Mouse (Mus musculus) CH12.LX (cell line): ENCODE data around the gene Vmn1r191. TPM values are rescaled to one million over a fixed set of nuclear protein-coding genes. Genes with fewer than 3 reads are reported as not detected.
"Not testable (repeated sequence)": the region's sequence is repeated elsewhere in the genome, so short reads cannot be mapped to it uniquely, and the experiment has no call there.

ENCODE experiments used
- DNase-seq: peaks from one replicate; pipeline ENCODE4 v3.0.0-alpha.2; 2013; ENCODE audit errors: extremely low read depth
- H3K27ac ChIP-seq: 2 replicates; pipeline ENCODE4 v1.5.1; 2012; ENCODE audit warnings: low read depth, mild to moderate bottlenecking, control low read depth, moderate library complexity; ENCODE audit not compliant: insufficient read depth
- H3K27me3 ChIP-seq: replicated peaks from 2 replicates; pipeline ENCODE3; 2012; ENCODE audit warnings: inconsistent platforms
- H3K36me3 ChIP-seq, 2 experiments: replicated peaks in 1 of 2; 2 replicates each; pipeline versions ENCODE3 to v1.6.1; 2012; ENCODE audit warnings: inconsistent platforms in 1 of 2, low read length in 1 of 2, mild to moderate bottlenecking in 1 of 2, mixed read lengths in 1 of 2, moderate library complexity in 1 of 2; ENCODE audit not compliant: control insufficient read depth in 1 of 2, insufficient read depth in 1 of 2
- H3K4me1 ChIP-seq, 2 experiments: 2 replicates each; pipeline ENCODE4 v1.6.1; 2012; ENCODE audit warnings: inconsistent platforms in 1 of 2, moderate library complexity in 1 of 2; ENCODE audit not compliant: insufficient read depth in 2 of 2, control insufficient read depth in 1 of 2
- H3K4me2 ChIP-seq: 2 replicates; pipeline ENCODE4 v1.6.1; 2012; ENCODE audit warnings: low read depth, mild to moderate bottlenecking, control low read depth; ENCODE audit not compliant: poor library complexity, insufficient read depth, severe bottlenecking
- H3K4me3 ChIP-seq, 3 experiments: fragments of 150-350 bp in 1 of 3; sonication (generic) in 1 of 3; replicated peaks in 1 of 3; 2 replicates each; pipeline versions ENCODE3 to v1.5.1; 2011 to 2012; ENCODE audit warnings: low read depth in 2 of 3, low read length in 2 of 3, mild to moderate bottlenecking in 2 of 3, moderate library complexity in 2 of 3, control low read depth in 1 of 3, improper control_type of control experiment in 1 of 3, inconsistent platforms in 1 of 3, mixed read lengths in 1 of 3; ENCODE audit not compliant: poor library complexity in 1 of 3
- H3K79me2 ChIP-seq: replicated peaks from 2 replicates; pipeline ENCODE4 v1.6.1; 2012; ENCODE audit warnings: mild to moderate bottlenecking, moderate library complexity; ENCODE audit not compliant: control insufficient read depth, poor library complexity, insufficient read depth, severe bottlenecking; ENCODE audit errors: extremely low read depth
- H3K9ac ChIP-seq: 2 replicates; pipeline ENCODE4 v1.6.1; 2012; ENCODE audit warnings: low read depth, mild to moderate bottlenecking, control low read depth, moderate library complexity; ENCODE audit not compliant: insufficient read depth
- H3K9me3 ChIP-seq: replicated peaks from 2 replicates; pipeline ENCODE3; 2012; ENCODE audit warnings: low read length, inconsistent platforms, mixed read lengths
- BHLHE40 ChIP-seq: IDR thresholded peaks from 2 replicates; pipeline ENCODE4 v1.6.1; 2011; ENCODE audit warnings: mild to moderate bottlenecking, low read depth, low read length, improper control_type of control experiment
- E2F4 ChIP-seq: IDR thresholded peaks from 2 replicates; pipeline ENCODE4 v1.6.1; 2011; ENCODE audit warnings: low read depth, low read length, improper control_type of control experiment; ENCODE audit not compliant: insufficient replicate concordance
- ELF1 ChIP-seq: IDR thresholded peaks from 2 replicates; pipeline ENCODE4 v1.6.1; 2014; ENCODE audit warnings: low read depth, mild to moderate bottlenecking, inconsistent platforms, low read length, improper control_type of control experiment
- EP300 ChIP-seq: IDR thresholded peaks from 2 replicates; pipeline ENCODE4 v1.6.1; 2011; ENCODE audit warnings: low read length, improper control_type of control experiment
- GABPA ChIP-seq: IDR thresholded peaks from 2 replicates; pipeline ENCODE4 v1.6.1; 2012; ENCODE audit warnings: low read depth, low read length, improper control_type of control experiment, inconsistent platforms; ENCODE audit not compliant: insufficient replicate concordance
- HCFC1 ChIP-seq: IDR thresholded peaks from 2 replicates; pipeline ENCODE4 v1.6.1; 2012; ENCODE audit warnings: low read depth, mild to moderate bottlenecking, inconsistent platforms, low read length, improper control_type of control experiment
- JUN ChIP-seq: IDR thresholded peaks from 2 replicates; pipeline ENCODE4 v1.6.1; 2011; ENCODE audit warnings: low read depth, mild to moderate bottlenecking, low read length, improper control_type of control experiment, moderate library complexity; ENCODE audit not compliant: insufficient read depth
- KAT2A ChIP-seq: IDR thresholded peaks from 2 replicates; pipeline ENCODE4 v1.6.1; 2012; ENCODE audit warnings: low read length, improper control_type of control experiment, inconsistent platforms; ENCODE audit not compliant: insufficient replicate concordance
- MAX ChIP-seq: IDR thresholded peaks from 2 replicates; pipeline ENCODE4 v1.6.1; 2011; ENCODE audit warnings: low read length, improper control_type of control experiment
- MEF2A ChIP-seq: IDR thresholded peaks from 2 replicates; pipeline ENCODE4 v1.6.1; 2014; ENCODE audit warnings: low read depth, mild to moderate bottlenecking, inconsistent platforms, low read length, improper control_type of control experiment, borderline replicate concordance
- MXI1 ChIP-seq: IDR thresholded peaks from 2 replicates; pipeline ENCODE4 v1.6.1; 2011; ENCODE audit warnings: mild to moderate bottlenecking, low read depth, low read length, improper control_type of control experiment
- NELFE ChIP-seq: IDR thresholded peaks from 2 replicates; pipeline ENCODE4 v1.6.1; 2011; ENCODE audit warnings: low read depth, low read length, improper control_type of control experiment
- POLR2A ChIP-seq: IDR thresholded peaks from 2 replicates; pipeline ENCODE4 v1.6.1; 2011; ENCODE audit warnings: low read depth, mild to moderate bottlenecking, improper control_type of control experiment, low read length
- SIN3A ChIP-seq: IDR thresholded peaks from 2 replicates; pipeline ENCODE4 v1.6.1; 2012; ENCODE audit warnings: low read length, improper control_type of control experiment, inconsistent platforms
- SMC3 ChIP-seq: IDR thresholded peaks from 2 replicates; pipeline ENCODE4 v1.6.1; 2011; ENCODE audit warnings: low read depth, low read length, improper control_type of control experiment
- TBP ChIP-seq: conservative IDR thresholded peaks from 2 replicates; pipeline ENCODE4 v1.6.1; 2011; ENCODE audit warnings: low read depth, low read length, improper control_type of control experiment
- TCF12 ChIP-seq: IDR thresholded peaks from 2 replicates; pipeline ENCODE4 v1.6.1; 2014; ENCODE audit warnings: low read depth, mild to moderate bottlenecking, inconsistent platforms, low read length, improper control_type of control experiment
- UBTF ChIP-seq: IDR thresholded peaks from 2 replicates; pipeline ENCODE4 v1.6.1; 2012; ENCODE audit warnings: low read depth, mild to moderate bottlenecking, inconsistent platforms, low read length, improper control_type of control experiment, moderate library complexity
- USF2 ChIP-seq: conservative IDR thresholded peaks from 2 replicates; pipeline ENCODE4 v1.6.1; 2011; ENCODE audit warnings: low read depth, low read length, improper control_type of control experiment
- ZNF384 ChIP-seq: IDR thresholded peaks from 2 replicates; pipeline ENCODE4 v1.6.1; 2012; ENCODE audit warnings: low read depth, low read length, improper control_type of control experiment, inconsistent platforms
- dilution Hi-C: fragments of 300-500 bp; cut with MboI; formaldehyde crosslinking; loops from 2 replicates; pipeline ENCODE4 v1.14.3; 2020; ENCODE audit warnings: low sequenced_read_pairs; ENCODE audit not compliant: extremely low pct_unique_long_range_greater_than_20kb, extremely low pct_ligation_motif_present
- in situ Hi-C: fragments of 300-500 bp; cut with MboI; formaldehyde crosslinking; loops from 3 replicates; pipeline ENCODE4 v1.14.3; 2019; ENCODE audit warnings: low sequenced_read_pairs, low pct_ligation_motif_present, low pct_unique_long_range_greater_than_20kb, mixed read lengths
- polyA plus RNA-seq: library from polyadenylated mRNA; unstranded; fragments of >175 nt; gene quantifications from 2 replicates; pipeline ENCODE4 v1.2.1, GENCODE M21; 2012; ENCODE audit warnings: low read depth; ENCODE audit not compliant: insufficient read length
- total RNA-seq, 2 experiments: library from RNA; depleted of rRNA; stranded (reverse); fragments of 300-350 nt in 1 of 2; fragments of >200 nt in 1 of 2; gene quantifications; 2 replicates each; pipeline ENCODE4 v1.2.3; 2012 to 2014

Gene Vmn1r191
- not detected in 2 replicates for total RNA-seq (2012; rRNA removed)
- not detected in 2 replicates for total RNA-seq (2014; rRNA removed)
- polyA plus RNA-seq, result not detected in 2 replicates

GRCm38 (mm10) chr13:22183869-22184268, at the start of gene Vmn1r191:
Gene Vmn1r191 (minus strand): TSS chr13:22183969.
- no peak within 1 kb of the TSS for H3K4me2 ChIP-seq
- H3K4me1 ChIP-seq, result no peaks in the 10 kb centered on the region
- no peak for DNase-seq
- H3K27me3 ChIP-seq, result no peaks in the 10 kb centered on the region
- H3K4me3 ChIP-seq, result no peak within 1 kb of the TSS
- no peak within 1 kb of the TSS for H3K27ac ChIP-seq
- H3K9ac ChIP-seq, result no peak within 1 kb of the TSS
- TF ChIP-seq NELFE (no peak), MAX (no peak), TBP (no peak), UBTF (no peak)
- H3K9me3 ChIP-seq, result no peaks in the 10 kb centered on the region
- H3K79me2 ChIP-seq, result no peaks in the 10 kb centered on the region
- dilution Hi-C loops, result no loop called here
- in situ Hi-C loops, result no loop called here
- no peaks in the 10 kb centered on the region for H3K36me3 ChIP-seq

DNA sequence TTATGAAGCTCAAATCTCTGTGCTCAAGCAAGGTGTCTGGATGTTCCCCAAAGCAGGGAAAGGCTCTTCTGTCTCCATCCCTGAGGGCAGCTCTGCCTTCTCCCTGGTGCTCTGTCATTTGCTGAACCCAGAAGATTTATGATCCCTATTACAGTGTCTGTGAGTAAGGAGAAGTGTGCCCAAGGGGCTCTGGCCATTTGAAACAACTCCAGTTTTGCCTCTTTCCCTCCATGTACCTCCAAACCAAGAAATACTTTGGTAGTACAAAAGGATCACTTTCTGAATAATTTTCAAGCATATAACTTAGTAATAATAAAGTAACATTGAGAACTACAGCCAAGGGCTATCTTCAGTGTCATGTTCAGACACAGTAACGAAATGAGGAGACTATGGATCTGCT, 39.3 kb upstream of the Vmn1r191 start, which contains the start of gene Vmn1r193:
Gene Vmn1r193 (minus strand): TSS at position 101 of the 400 bp plus-strand sequence.
- H3K9ac ChIP-seq, H3K4me1 ChIP-seq, H3K27ac ChIP-seq, dilution Hi-C loops, H3K36me3 ChIP-seq, H3K79me2 ChIP-seq, in situ Hi-C loops, H3K9me3 ChIP-seq, H3K27me3 ChIP-seq, H3K4me2 ChIP-seq, H3K4me3 ChIP-seq, DNase-seq: not testable (repeated sequence)

- H3K9me3 ChIP-seq, H3K27ac ChIP-seq, H3K4me1 ChIP-seq, H3K4me3 ChIP-seq, H3K36me3 ChIP-seq, H3K4me2 ChIP-seq, H3K27me3 ChIP-seq, H3K9ac ChIP-seq, DNase-seq, in situ Hi-C loops, dilution Hi-C loops, H3K79me2 ChIP-seq: not testable (repeated sequence)
Observed at GRCm38 (mm10) chr13:22192756-22193155, 9.0 kb upstream of the Vmn1r191 start.

GRCm38 (mm10) chr13:22191041-22191440, 7.3 kb upstream of the Vmn1r191 start, which contains the start of gene Vmn1r192:
Gene Vmn1r192 (minus strand): TSS chr13:22191141.
- Histone ChIP-seq H3K9ac (no peak within 1 kb of the TSS), H3K9me3 (no peaks in the 10 kb centered on the region), H3K79me2 (no peaks in the 10 kb centered on the region), H3K4me2 (no peak within 1 kb of the TSS), H3K4me3 (no peak within 1 kb of the TSS), H3K36me3 (no peaks in the 10 kb centered on the region), H3K4me1 (no peaks in the 10 kb centered on the region), H3K27me3 (no peaks in the 10 kb centered on the region), H3K27ac (no peak within 1 kb of the TSS)
- in situ Hi-C loops (no loop called here), dilution Hi-C loops (no loop called here)
- DNase-seq, result no peak
- TF ChIP-seq TCF12 (no peak), HCFC1 (no peak), MAX (no peak), EP300 (no peak), POLR2A (no peak), MEF2A (no peak), TBP (no peak), MXI1 (no peak), JUN (no peak), USF2 (no peak), SMC3 (no peak), E2F4 (no peak), GABPA (no peak), BHLHE40 (no peak), ZNF384 (no peak), KAT2A (no peak), SIN3A (no peak), ELF1 (no peak)
